Mouse (Mus musculus) spleen, postnatal 36 days (tissue): ENCODE results near the gene Gab3.

ENCODE experiments used
- DNase-seq, 2 experiments: peaks; one replicate each; pipeline ENCODE4 v3.0.0; 2022; ENCODE audit warnings: low spot score in 2 of 2, mixed read lengths in 1 of 2

Gab3 gene

GRCm38 (mm10) chrX:75084774-75085508 is at the start of gene Gab3:
Gene Gab3, minus strand, starts transcription at chrX:75085458.
- peak; percentile 75 to 79 for DNase-seq

GRCm38 (mm10) chrX:75130467-75131160 is 45.4 kb upstream of the Gab3 start, which contains the start of gene Mpp1:
Gene Mpp1, minus strand, starts transcription at chrX:75131016.
- peak; percentile 83 to 84 for DNase-seq

GRCm38 (mm10) chrX:75129474-75129873 is 44.2 kb upstream of the Gab3 start:
- peak in 1 of 2 experiments; percentile 6 for DNase-seq

- peak; percentile 12 to 32 for DNase-seq
Observed at GRCm38 (mm10) chrX:75128333-75128980, 43.2 kb upstream of the Gab3 start.

DNA sequence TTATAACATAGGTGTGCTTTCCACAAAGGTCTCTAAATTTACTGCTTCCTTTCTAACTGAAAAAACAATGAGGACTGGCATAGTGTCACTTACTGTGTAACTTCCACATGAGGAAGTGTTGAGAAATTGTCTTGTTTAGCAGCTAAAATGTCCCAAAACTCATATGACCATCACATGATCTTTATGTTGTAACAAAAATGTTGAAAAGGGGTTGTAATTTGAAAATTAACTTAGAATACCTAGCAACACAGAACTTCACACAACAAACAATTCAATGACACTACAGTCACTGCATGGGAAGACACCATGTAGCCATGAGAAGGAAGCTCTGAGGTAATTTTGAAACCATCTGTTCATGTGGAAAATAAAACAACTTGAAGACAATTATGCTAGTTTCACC is 41.6 kb upstream of the Gab3 start:
- no peak for DNase-seq

GRCm38 (mm10) chrX:75125606-75126005 is 40.3 kb upstream of the Gab3 start:
- no peak for DNase-seq

GRCm38 (mm10) chrX:75115550-75115949 is 30.3 kb upstream of the Gab3 start:
- DNase-seq = no peak

DNA sequence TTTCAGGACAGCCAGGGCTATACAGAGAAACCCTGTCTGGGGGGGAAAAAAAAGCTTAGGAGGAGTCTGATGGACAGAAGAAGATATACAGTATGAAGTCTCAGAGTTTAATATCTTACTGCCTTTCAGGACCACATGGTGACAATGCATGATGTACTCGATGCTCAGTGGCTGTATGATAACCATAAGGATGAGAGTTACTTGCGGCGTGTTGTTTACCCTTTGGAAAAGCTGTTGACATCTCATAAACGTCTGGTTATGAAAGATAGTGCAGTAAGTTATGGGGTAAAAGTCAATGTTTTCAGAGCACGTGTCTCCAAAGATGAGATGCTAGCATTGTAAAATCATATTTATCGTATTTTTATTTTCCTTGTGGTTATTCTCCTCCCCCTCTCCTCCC is 17.0 kb upstream of the Gab3 start:
- no peak for DNase-seq

DNA sequence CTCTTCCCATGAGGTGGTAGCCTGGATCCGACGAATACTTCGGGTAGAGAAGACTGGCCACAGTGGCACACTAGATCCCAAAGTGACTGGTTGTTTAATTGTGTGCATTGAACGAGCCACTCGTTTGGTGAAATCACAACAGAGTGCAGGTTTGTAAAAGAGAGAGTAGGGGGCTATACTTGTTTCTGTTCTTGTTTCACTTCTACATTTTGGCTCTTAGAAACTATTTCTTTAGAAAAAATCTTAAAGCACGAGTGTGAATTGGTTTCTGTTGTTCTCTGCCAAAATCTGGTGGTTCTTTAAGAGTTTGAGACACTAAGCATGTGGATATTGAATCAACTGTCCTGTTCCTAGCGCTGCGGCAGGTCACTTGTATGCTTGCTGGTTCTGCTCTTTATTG is 13.5 kb upstream of the Gab3 start:
- no peak for DNase-seq

GRCm38 (mm10) chrX:75096163-75096770 is 11.0 kb upstream of the Gab3 start:
- DNase-seq = no peak

DNA sequence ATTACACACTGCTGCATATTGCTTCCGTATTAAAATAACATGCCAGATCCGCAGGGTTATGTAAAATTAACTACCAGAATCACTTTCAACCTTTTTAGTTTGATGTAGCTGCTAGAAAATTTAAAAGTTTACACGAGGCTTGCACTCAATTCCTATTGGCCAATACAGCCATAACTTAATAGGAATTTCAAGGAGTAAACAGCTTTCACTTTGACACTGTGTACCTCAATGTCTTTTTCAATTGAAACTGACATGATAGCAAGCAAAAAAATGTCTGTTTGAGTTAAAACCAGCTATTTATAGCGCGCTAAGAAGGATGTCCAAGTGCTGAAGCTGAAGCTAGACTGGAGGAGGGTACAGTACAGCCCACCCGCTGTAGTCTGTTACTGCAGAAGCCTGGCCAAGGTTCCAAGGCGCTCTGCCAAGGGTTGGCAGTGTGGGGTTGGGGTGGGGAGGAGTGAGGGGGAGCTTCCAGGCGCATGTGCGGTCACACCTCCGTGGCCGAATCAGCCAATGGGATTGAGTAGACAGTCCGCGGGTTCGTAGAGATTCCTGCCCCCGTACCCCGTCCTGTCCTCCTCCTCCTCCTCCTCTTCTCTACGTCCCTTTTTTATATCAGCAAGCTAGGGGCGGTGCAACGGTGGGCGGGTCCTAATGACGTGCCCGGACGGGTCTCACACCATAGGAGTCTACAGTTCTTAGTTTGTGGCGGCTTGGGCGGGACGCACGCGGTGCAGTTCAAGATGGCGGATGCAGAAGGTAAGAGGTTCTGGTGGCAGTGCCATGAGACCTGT is 10.3 kb upstream of the Gab3 start, which contains the start of gene Dkc1:
Dkc1 (plus strand) TSS at position 486 of the 794 bp plus-strand sequence.
- DNase-seq = peak; percentile 95 to 96

- DNase-seq = peak in 1 of 2 experiments; percentile 11
Observed at GRCm38 (mm10) chrX:75085654-75086053, 396 bp upstream of the Gab3 start.

GRCm38 (mm10) chrX:75083982-75084773 is 1.1 kb downstream of the Gab3 start:
- no peak for DNase-seq

GRCm38 (mm10) chrX:75082351-75082750 is 2.9 kb downstream of the Gab3 start:
- peak in 1 of 2 experiments; percentile 31 for DNase-seq

DNA sequence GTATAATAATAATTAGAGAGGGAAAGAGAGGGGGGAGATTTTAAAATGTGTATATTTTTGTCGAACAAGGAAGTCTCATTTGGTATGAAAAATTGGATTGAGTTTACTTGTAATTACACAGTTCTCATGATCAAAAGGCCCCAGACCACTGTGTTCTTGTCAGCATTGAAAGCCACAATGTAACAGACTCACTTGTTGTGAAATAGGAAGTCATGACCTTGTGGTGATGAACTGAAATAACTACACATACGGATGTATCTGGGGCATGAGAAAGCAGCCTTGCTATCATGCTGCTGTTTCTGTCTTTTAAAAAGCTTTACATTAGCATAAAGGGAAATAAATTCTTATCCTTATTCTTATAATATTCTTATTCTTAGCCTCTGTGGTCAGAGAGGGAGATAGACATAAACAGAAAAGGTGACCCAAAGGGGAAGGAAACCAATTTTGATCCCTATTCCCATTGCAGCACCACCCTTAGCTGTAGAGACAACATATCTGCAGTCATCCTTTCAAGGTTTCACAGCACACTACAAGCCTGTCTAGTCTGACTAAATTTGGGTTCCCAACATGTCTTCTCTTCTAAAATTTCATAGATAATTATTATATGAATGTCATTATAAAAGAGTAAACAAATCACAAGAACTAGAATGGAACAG is 29.0 kb downstream of the Gab3 start:
- no peak for DNase-seq

- no peak for DNase-seq
Observed at GRCm38 (mm10) chrX:75046921-75047635, 38.2 kb downstream of the Gab3 start.

GRCm38 (mm10) chrX:75045931-75046330 is 39.3 kb downstream of the Gab3 start:
- DNase-seq = no peak

- DNase-seq = no peak
Observed at GRCm38 (mm10) chrX:75044595-75044994, 40.7 kb downstream of the Gab3 start.

GRCm38 (mm10) chrX:75036626-75037025 is 48.6 kb downstream of the Gab3 start:
- DNase-seq = no peak
